Mouse (Mus musculus) right cerebral cortex, postnatal 14 days (tissue): Measurements from ENCODE around the gene Lmod2.

Experiments
- DNase-seq: peaks from one replicate; pipeline ENCODE4 v3.0.0; 2022

Gene Lmod2

GRCm38 (mm10) chr6:24597500-24597899 lies at the start of gene Lmod2:
TSS of gene Lmod2 (plus strand) at chr6:24597762.
- no peak for DNase-seq

DNA sequence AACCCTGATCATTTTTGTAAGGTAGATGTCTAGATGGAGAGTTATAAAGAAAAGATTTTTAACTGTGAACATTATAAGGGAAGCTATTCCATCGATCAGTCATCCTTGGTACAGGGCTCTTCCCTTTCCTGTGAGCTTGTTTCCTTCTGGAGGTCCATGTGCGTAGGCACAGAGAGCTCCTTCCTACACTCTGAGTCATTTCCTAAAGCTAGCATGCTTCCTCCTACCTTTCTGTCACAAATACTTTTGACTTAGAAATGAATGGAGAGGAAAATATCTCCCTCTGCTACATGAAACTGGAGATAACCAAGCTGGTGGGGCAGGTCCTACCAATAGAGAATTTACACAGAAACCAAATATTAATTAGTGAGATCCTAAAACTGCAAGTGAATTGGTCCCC lies 47.8 kb upstream of the Lmod2 start:
- DNase-seq: no peak

GRCm38 (mm10) chr6:24552046-24552445 lies 45.5 kb upstream of the Lmod2 start:
- DNase-seq: no peak

GRCm38 (mm10) chr6:24554427-24555086 lies 43.0 kb upstream of the Lmod2 start:
- DNase-seq: no peak

- no peak for DNase-seq
These were observed 42.1 kb upstream of the Lmod2 start for GRCm38 (mm10) chr6:24555488-24555887.

- no peak for DNase-seq
These were observed 33.5 kb upstream of the Lmod2 start for GRCm38 (mm10) chr6:24564081-24564480.

GRCm38 (mm10) chr6:24564886-24565285 lies 32.7 kb upstream of the Lmod2 start:
- no peak for DNase-seq

DNA sequence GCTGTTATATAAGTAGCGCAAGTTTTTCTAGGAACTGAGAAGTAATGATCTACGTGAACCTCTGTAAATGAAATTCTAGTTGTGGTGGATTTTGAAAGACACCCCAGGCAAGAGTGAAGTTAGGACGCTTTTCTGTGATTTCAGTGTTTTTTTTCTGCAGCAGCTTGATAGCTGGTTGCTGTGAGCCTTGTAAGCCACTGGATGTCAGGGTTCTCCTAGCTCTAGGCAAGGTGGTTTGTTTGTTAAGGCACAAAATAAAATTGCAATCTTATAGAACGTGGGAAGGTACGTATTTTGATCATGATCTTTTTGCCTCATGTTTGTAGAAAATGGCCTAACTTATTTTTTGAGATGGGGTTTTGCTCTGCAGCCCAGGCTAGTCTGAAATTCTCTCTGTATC lies 28.6 kb upstream of the Lmod2 start:
- DNase-seq: no peak

GRCm38 (mm10) chr6:24569711-24570110 lies 27.9 kb upstream of the Lmod2 start:
- no peak for DNase-seq

DNA sequence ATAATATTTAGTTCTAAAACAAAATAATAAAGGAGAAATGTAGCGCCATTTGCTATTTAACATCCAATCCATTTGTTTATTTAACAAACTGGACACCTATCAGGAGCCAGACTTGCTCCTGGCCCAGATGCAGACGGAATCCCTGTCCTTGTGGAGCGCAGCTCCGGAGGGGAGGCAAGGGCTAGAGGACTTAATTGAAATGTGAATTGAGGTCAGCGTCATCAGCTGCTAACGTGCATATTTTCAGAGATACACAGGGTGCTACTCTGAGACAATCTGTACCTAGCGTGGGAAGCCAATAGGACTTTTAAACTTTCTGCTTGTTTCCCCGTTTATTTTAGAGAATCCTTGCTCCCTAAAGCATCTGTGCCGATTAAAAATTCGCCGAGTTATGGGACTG lies 27.3 kb upstream of the Lmod2 start:
- DNase-seq: no peak

DNA sequence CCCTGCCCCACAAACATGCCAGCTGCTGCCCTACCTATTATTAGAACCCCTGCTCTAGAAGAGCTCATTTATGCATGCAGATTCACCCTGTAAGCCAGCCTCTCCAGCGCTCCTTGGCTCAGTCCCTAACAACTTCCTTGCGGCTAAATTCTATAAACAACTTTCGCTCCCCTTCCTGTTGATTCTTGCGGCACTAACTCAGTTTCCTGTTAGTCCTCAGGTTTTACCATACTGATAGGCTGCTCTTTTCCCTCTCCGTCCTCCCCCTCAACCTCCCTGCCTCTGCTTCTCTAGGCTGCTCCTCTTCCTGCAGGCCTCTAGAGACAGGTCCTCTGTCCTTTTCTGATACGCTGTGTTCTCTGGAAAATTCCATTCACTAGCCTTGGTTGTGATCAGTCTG lies 26.4 kb upstream of the Lmod2 start:
- DNase-seq: no peak

DNA sequence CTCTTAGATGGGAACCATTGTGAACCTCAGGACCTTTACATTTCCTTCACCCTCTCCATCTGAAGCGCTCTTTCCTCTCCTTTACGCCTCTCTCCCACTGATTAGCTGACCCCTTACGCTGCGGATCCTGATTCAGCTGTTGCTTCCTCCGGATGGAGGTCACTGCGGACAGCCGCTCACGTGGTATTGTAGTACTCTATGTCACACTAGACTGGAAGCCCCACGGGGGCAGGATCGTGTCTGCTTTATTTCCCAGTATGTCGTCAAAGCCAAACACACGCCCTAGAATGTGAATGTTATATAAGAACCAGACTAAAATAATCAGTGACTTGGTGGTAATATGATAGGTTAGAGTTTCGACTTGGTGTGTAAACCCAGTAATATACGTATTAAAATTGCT lies 25.1 kb upstream of the Lmod2 start:
- DNase-seq: no peak

GRCm38 (mm10) chr6:24573319-24573718 lies 24.2 kb upstream of the Lmod2 start:
- DNase-seq: no peak

DNA sequence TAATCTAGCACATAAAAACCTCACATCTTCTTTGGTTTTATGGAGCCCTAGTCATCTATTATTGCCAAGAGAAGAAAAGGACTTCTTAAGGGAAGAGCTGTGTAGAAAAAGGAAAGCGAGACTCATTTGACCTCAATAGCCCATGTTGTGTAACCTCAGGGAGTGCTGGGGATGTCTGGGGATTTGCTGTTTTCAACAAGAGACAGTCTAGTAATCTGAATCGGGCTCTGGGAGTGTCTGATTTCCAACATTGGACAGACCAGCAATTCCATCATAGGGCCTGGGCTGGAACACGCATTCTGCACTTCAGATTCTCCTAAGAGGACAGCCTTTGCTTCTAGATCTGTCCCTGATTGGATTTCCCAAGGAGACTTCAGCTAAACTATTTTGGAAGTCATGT lies 14.1 kb upstream of the Lmod2 start:
- DNase-seq: no peak

DNA sequence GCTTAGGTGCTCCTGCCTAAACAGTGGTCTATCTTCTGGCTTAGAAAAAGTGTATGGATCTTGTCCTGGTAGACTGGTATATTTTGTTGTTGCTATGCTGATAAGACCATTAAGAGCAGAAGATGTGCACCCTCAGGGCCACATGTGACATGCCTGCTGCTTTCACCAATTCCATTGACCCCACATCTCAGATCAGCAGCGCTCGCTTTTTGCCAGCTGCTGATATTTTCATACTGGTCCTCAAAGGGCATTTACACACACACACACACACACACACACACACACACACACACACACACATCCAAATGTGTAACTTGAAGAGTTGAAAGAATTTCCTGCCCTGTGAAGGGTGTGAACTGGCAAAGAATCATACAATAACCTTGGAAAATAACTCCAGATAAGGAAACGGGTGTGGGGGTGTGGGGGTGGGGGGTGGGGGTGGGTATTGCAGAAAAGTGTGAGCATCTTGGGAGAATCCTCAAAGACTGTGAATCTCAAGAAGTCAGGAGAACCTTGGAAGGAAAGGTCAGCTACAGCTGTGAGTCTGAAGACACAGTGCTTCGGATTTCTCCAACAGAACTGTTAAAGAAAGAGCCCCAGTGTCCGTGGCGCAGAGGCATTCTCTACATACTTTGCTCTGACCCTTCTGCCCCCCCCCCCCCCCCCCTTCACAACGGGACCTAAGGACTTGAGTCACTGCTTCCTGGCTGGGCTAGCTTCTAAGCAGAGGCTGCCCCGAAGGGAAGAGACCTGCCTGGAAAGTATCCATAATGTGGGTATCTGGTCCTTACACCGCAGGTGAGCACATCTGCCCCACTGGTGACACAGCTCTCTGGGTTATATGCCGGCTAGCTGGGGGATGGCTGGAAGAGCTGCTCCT lies 11.9 kb upstream of the Lmod2 start:
- no peak for DNase-seq

DNA sequence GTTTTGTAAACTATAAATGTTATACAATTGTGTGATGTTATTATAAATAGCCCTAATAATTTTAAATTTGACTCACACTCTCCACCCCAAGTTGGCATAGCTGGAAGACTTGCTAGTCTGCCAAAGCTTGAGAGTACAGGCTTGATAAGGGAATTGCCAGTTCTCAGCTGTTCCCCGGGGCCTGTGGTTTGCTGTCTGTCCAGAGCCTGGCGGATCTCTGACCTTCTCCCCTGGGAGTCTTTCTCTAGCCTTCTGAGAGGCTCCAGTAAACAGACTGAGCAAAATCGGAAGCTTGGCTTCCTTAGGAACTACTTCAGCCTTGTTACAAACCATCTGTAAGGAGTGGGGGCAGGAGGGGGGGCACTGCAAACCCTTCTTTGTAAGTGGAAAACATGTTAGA lies 10.7 kb upstream of the Lmod2 start:
- DNase-seq: no peak

DNA sequence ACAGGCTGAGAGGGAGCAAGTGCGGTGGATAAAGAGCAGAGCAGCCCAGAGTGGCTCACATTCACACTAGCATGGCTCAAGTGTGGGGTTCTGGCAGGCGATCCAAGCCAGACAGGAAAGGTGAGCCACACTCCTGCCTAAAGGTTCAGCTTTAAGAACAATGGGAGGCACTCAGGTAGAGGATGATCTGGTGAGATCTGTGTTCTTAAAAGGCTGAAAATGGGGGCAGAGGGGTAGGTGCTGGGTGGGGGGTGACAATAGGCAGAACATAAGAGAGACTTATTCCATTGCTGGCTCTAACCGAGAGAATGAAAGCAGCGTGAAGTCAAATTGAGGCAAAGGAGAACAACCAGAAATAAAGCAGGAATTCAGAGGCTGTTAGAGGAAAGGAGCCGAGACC lies 7.3 kb upstream of the Lmod2 start:
- no peak for DNase-seq

GRCm38 (mm10) chr6:24591525-24592218 lies 5.9 kb upstream of the Lmod2 start:
- no peak for DNase-seq

DNA sequence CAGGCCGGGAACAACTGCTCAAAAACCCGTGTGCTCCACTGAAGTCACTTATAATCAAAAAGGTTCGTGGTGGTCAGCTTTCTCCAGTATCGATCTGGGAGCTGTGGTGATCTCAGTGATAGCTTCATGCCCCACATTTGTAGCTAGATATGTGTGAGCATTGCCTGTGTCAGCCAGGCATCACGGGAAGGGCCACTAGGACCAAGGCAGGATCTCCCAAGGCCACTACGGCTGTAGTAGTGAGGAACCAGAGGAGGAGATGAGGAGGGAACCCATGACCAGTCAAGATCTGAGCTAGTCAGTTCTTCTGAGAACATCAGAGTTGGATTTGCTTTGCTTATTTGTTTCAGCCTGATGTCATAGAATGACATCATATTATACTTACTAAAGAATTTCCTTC lies 1.6 kb downstream of the Lmod2 start:
- DNase-seq: no peak

DNA sequence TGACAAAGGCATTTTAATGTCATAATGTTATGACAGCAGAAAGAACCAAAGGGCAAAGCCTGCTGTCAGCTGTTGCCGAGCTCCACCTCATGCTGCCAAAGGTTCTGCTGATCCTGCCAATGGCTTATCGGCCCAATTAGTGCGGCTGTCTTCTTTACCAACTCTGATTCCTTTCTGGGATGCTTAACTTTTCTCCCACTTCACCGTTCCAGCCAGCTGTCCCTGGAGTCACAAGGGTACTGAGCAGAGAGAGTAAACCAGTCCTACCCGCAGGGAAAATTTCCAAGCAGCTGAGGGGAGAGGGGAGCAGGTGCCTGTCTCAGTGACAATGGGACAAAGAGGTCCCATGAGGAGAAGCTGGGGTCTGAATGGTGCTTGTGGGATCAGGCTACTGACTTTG lies 2.1 kb downstream of the Lmod2 start:
- no peak for DNase-seq

GRCm38 (mm10) chr6:24600134-24600533 lies 2.6 kb downstream of the Lmod2 start:
- no peak for DNase-seq

- DNase-seq: no peak
These were observed 3.2 kb downstream of the Lmod2 start for GRCm38 (mm10) chr6:24600726-24601125.

DNA sequence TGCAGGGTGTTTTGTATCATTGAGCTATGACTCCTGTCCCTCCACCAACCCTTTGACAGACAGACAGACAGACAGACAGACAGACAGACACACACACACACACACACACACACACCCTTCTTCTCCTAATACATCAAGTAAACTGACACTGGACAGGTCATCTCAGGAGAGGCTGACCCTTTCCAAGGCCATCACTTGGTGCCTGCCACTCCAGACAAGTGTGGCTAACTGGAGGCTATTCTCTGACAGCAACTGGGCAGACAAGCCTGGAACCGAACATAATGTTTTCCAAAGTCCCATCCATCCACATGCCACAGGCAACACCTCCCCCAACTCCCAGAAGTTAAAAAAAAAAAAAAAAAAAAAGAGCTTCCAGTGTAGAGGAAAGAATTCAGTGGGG lies 4.1 kb downstream of the Lmod2 start:
- DNase-seq: no peak

DNA sequence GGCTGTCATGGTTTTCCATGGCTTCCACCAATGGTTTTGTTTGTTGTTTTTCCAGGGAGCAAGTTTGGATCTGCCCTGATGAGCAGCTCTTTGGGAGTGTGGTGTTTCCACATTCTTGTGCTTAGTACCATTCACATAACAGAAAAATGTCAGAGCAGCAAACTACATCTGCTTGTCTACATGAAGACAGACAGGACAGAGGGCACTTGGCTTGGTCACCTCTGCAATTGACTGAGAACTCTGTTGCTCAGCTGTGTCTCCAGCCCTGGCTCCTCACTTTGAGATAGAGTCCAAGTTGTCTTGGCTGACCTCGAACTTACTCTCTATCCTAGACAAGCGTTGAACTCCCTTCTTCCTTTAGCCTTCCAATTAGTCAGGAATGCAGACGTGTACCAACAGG lies 4.8 kb downstream of the Lmod2 start:
- no peak for DNase-seq
